Mouse (Mus musculus) myocyte (in vitro differentiated cells): ENCODE results near the gene Jph4. TPM values are rescaled to one million over a fixed set of nuclear protein-coding genes. Genes with fewer than 3 reads are reported as not detected.

Experiments used
- H3K27me3 ChIP-seq: one replicate; pipeline ENCODE4 v1.6.1; 2011; ENCODE audit not compliant: control insufficient read depth, insufficient read depth, insufficient read length
- H3K36me3 ChIP-seq: one replicate; pipeline ENCODE4 v1.6.1; 2011; ENCODE audit not compliant: control insufficient read depth, insufficient read depth
- H3K4me2 ChIP-seq: one replicate; pipeline ENCODE4 v1.6.1; 2011; ENCODE audit warnings: low read depth, control low read depth
- H3K4me3 ChIP-seq: one replicate; pipeline ENCODE4 v1.5.1; 2011; ENCODE audit warnings: mild to moderate bottlenecking, control low read depth, moderate library complexity
- H3K79me2 ChIP-seq: one replicate; pipeline ENCODE4 v1.6.1; 2011; ENCODE audit not compliant: control insufficient read depth, insufficient read depth
- H3ac ChIP-seq: one replicate; pipeline ENCODE4 v1.6.1; 2011; ENCODE audit not compliant: control insufficient read depth, insufficient read length
- CEBPB ChIP-seq: IDR thresholded peaks from 2 replicates; pipeline ENCODE4 v1.6.1; 2011; ENCODE audit warnings: mild to moderate bottlenecking, moderate library complexity; ENCODE audit not compliant: poor library complexity, insufficient read depth, severe bottlenecking
- E2F4 ChIP-seq: IDR thresholded peaks from one replicate; pipeline ENCODE4 v1.6.1; 2011; ENCODE audit warnings: mild to moderate bottlenecking, control low read depth, moderate library complexity; ENCODE audit not compliant: insufficient read depth
- MAX ChIP-seq: IDR thresholded peaks from one replicate; pipeline ENCODE4 v1.6.1; 2011; ENCODE audit warnings: low read depth, mild to moderate bottlenecking, control low read depth
- MYOD1 ChIP-seq, 3 experiments: IDR thresholded peaks; one replicate each; pipeline ENCODE4 v1.6.1; 2011; ENCODE audit warnings: control low read depth in 2 of 3, low read depth in 2 of 3, mild to moderate bottlenecking in 2 of 3, moderate library complexity in 1 of 3; ENCODE audit not compliant: insufficient read length in 2 of 3, control insufficient read depth in 1 of 3
- MYOG ChIP-seq, 3 experiments: IDR thresholded peaks; one replicate each; pipeline ENCODE4 v1.6.1; 2011; ENCODE audit warnings: control low read depth in 2 of 3, low read depth in 2 of 3, mild to moderate bottlenecking in 2 of 3; ENCODE audit not compliant: insufficient read length in 2 of 3, control insufficient read depth in 1 of 3, insufficient read depth in 1 of 3
- POLR2A ChIP-seq: IDR thresholded peaks from one replicate; pipeline ENCODE4 v1.6.1; 2011; ENCODE audit warnings: low read depth, mild to moderate bottlenecking, control low read depth, moderate library complexity; ENCODE audit not compliant: insufficient read length
- POLR2AphosphoS2 ChIP-seq: IDR thresholded peaks from one replicate; pipeline ENCODE4 v1.6.1; 2011; ENCODE audit warnings: low read depth, control low read depth; ENCODE audit not compliant: insufficient read length
- REST ChIP-seq: IDR thresholded peaks from one replicate; pipeline ENCODE4 v1.6.1; 2011; ENCODE audit warnings: mild to moderate bottlenecking, control low read depth, moderate library complexity; ENCODE audit not compliant: insufficient read depth, insufficient read length
- SRF ChIP-seq: IDR thresholded peaks from one replicate; pipeline ENCODE4 v1.6.1; 2011; ENCODE audit warnings: low read depth; ENCODE audit not compliant: control insufficient read depth, insufficient read length
- TCF12 ChIP-seq: IDR thresholded peaks from one replicate; pipeline ENCODE4 v1.6.1; 2011; ENCODE audit warnings: mild to moderate bottlenecking, control low read depth; ENCODE audit not compliant: poor library complexity, insufficient read depth, severe bottlenecking
- TCF3 ChIP-seq: IDR thresholded peaks from one replicate; pipeline ENCODE4 v1.6.1; 2011; ENCODE audit warnings: low read depth, control low read depth; ENCODE audit not compliant: insufficient read length
- USF1 ChIP-seq: IDR thresholded peaks from one replicate; pipeline ENCODE4 v1.6.1; 2011; ENCODE audit warnings: low read depth, mild to moderate bottlenecking, control low read depth, moderate library complexity
- polyA plus RNA-seq: library from polyadenylated mRNA; unstranded; fragments of >200 nt; fragmentation: generic; extraction: Trizol; gene quantifications from one replicate; pipeline ENCODE4 v1.2.1, GENCODE M21; 2012; ENCODE audit warnings: missing spikeins

Jph4 gene
- polyA plus RNA-seq, 1 experiment, result not detected

DNA sequence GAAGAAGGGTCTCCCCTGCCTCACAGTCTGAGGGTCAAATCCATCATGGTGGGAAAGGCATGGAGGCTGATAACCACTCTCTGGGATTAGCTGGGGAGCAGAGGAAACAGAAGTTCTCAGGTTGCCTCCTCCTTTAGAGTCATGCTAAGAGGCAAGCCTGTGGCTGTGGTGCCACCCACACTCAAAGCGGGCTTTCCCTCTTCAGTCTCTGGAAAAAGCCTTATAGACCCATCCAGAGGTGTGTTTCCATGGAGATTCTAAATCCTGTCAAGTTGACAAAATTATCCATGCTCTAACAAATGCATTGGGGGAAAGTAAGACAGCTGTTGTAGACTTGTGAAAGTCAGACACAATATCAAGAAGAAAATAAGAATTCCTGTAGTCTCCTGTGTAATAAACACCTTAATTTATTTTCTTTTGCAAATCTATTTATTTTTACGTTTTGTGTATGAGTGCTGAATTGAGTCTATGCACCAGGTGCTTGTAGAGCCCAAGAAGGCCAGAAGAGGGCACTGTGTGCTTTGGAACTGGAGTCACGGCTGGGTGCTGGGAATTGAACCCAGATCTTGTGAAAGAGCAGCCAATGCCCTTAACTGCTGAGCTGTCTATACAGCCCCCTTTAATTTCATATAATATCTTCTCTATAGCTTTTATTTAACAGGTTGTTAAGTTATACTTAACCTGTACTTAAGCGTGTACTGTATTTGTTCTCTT is 2.8 kb upstream of the Jph4 start:
- no peaks in the 10 kb centered on the region for H3K79me2 ChIP-seq
- H3K36me3 ChIP-seq, result no peaks in the 10 kb centered on the region
- TF ChIP-seq E2F4, result no peak
- no peak for TF ChIP-seq MAX
- no peak for TF ChIP-seq SRF
- no peak for TF ChIP-seq MYOG (IDR thresholded peaks at IDR 0.05; ENCODE audit: control insufficient read depth in 1 of 3, insufficient read depth in 1 of 3, insufficient read length in 2 of 3, low read depth in 2 of 3)
- TF ChIP-seq TCF3, result no peak
- TF ChIP-seq POLR2A, result no peak
- TF ChIP-seq REST, result no peak
- TF ChIP-seq TCF12, result no peak
- TF ChIP-seq CEBPB, result no peak
- TF ChIP-seq POLR2AphosphoS2, result no peak
- TF ChIP-seq MYOD1 (IDR thresholded peaks at IDR 0.05; ENCODE audit: control insufficient read depth in 1 of 3, insufficient read length in 2 of 3, low read depth in 2 of 3), result no peak
- no peak for TF ChIP-seq USF1
- peaks cover 29% of the 10 kb centered on the region for H3K27me3 ChIP-seq
- no peak overlapping the region for H3ac ChIP-seq
- H3K4me3 ChIP-seq, result no peak overlapping the region
- no peak overlapping the region for H3K4me2 ChIP-seq

DNA sequence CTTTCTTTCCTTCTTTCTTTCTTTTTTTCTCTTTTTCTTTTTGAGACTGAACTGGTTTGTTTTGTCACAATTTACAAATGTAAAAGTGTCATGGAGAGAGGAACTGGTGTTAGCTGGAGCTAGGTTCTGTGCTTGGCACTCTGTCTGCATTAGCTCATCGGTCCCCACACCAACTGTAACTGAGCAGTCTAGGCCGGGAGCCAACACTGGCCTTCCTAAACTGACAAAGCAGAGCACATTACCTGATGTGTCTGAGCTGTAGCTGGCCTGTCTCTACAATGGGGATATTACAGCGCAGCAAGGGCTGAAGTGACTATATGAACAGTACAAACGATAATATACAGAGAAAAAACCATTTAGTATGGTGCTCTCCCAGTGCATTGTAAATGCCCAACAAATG is 2.1 kb upstream of the Jph4 start:
- no peaks in the 10 kb centered on the region for H3K79me2 ChIP-seq
- H3K27me3 ChIP-seq, result peaks cover 37% of the 10 kb centered on the region
- no peak overlapping the region for H3K4me3 ChIP-seq
- no peak overlapping the region for H3ac ChIP-seq
- no peaks in the 10 kb centered on the region for H3K36me3 ChIP-seq
- H3K4me2 ChIP-seq, result no peak overlapping the region
- no peak for TF ChIP-seq MAX
- TF ChIP-seq POLR2A, result no peak

DNA sequence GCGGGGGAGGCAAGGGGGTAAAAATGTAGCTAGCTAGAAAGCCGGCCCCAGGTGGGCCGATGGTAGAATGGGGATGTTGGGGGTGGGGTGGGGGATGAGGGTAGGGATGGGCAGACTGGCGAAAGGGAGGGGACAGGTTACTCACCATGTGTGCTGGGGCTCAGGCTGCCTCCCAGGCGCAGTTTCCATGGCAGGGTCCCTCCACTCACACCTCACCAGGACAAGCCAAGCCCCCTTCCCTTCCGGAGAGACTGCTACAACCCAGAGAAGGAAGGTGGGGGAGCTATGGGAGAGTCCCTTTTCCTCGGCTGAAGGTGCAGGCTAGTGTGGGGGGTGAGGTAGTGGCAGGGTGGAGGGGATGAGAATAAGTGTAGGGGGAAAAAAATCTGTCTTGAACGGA is 889 bp downstream of the Jph4 start:
- H3ac ChIP-seq, result no peak overlapping the region
- TF ChIP-seq TCF3 (no peak), E2F4 (no peak), POLR2A (no peak), USF1 (no peak), POLR2AphosphoS2 (no peak), SRF (no peak), CEBPB (no peak), REST (no peak), MAX (no peak), TCF12 (no peak), MYOG (IDR thresholded peaks at IDR 0.05; ENCODE audit: control insufficient read depth in 1 of 3, insufficient read depth in 1 of 3, insufficient read length in 2 of 3, low read depth in 2 of 3) (no peak)
- H3K27me3 ChIP-seq, result peaks cover 55% of the 10 kb centered on the region

DNA sequence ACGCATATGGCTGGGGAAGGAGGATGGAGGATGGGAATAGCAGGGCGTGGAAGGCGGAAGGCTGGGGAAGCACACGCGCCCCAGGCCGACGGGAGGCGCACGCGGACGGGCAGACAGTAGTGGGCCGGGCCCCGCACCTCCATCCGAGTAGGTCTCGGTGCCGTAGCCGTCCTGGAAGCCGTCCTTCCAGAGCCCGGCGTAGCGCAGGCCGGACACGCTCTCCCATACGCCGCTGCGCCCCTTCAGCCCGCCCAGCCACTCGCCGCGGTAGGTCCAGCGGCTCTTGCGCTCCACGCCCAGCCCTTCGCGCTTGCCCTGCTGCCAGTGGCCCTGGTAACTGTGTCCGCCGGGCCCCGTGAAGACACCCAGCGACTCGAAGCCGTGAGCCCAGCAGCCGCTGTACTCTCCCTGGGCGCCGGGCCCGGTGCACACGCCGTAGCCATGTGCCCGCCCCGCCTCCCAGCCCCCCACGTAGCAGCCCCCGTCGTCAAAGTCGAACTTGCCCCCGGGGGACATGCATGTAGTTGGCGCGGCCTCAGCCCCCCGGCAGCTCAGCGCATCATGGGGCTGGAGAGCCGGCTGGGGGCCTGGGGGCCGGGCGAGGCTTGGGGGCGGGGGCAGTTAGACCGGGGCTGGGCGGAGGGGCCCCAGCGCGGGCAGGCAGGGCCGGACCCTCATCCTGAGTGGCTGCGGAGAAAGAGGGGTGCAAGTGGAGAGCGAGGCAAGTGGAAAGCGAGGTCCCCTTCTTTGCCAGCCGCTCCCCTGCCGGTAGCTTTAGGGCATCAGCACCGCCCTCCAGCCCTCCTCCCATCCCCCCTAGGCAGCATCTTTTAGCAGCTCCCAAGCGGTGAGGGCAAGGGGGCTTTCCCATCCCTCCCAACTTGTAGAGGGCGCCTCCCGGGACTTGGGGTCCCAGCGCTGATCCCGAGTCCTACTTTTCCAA is 1.7 kb downstream of the Jph4 start:
- TF ChIP-seq SRF (no peak), REST (no peak)
- Histone ChIP-seq H3K36me3 (no peaks in the 10 kb centered on the region), H3K27me3 (peaks cover 62% of the 10 kb centered on the region)

More for the DNA sequence above, 889 bp downstream of the Jph4 start:
- H3K36me3 ChIP-seq, result no peaks in the 10 kb centered on the region
- no peak overlapping the region for H3K4me3 ChIP-seq
- no peaks in the 10 kb centered on the region for H3K79me2 ChIP-seq
- H3K4me2 ChIP-seq, result no peak overlapping the region

DNA sequence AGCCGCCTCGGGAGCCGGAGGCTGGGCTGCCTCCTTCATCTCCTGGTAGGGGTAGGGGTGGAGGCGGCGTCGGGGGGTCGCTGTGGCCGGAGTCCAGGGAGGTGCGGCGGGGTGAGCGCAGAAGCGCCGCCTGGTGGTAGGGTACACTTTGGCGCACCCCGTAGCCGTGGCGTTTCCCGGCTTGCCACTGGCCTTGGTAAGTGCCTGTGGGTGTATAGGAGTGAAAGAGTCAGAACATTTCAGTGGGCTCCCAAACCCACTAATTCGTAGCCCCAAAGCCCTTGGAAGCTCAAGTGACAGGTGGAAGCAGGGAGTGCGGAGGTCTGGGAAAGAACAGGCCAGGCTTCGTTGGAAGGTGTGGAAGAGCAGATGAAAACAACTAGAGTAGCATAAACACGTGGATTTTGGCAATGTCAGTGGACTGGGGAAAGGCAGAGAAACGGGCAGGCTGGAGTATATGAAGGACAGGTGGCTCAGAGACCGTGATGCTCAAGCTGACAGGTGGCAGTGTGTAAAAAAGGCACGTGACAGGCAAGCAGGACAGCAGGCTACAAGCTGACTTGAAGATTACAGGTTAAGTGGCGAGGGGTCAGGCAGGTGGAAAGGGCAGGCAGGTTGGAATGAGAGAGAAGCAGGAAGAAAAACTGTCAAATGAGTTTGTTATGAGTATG is 2.6 kb downstream of the Jph4 start:
- no peak overlapping the region for H3K4me3 ChIP-seq
- no peaks in the 10 kb centered on the region for H3K36me3 ChIP-seq
- no peaks in the 10 kb centered on the region for H3K79me2 ChIP-seq
- H3K4me2 ChIP-seq, result peak overlapping the region; percentile 2
- H3K27me3 ChIP-seq, result peaks cover 69% of the 10 kb centered on the region
- TF ChIP-seq SRF (no peak), MYOG (IDR thresholded peaks at IDR 0.05; ENCODE audit: control insufficient read depth in 1 of 3, insufficient read depth in 1 of 3, insufficient read length in 2 of 3, low read depth in 2 of 3) (no peak), POLR2A (no peak), REST (no peak), POLR2AphosphoS2 (no peak), MAX (no peak), USF1 (no peak), CEBPB (no peak), E2F4 (no peak), MYOD1 (IDR thresholded peaks at IDR 0.05; ENCODE audit: control insufficient read depth in 1 of 3, insufficient read length in 2 of 3, low read depth in 2 of 3) (no peak), TCF3 (no peak), TCF12 (no peak)
- H3ac ChIP-seq, result peak overlapping the region; percentile 7

More for the DNA sequence above, 1.7 kb downstream of the Jph4 start:
- Histone ChIP-seq H3K4me2 (peak overlapping the region; percentile 2), H3ac (peak overlapping the region; percentile 7), H3K4me3 (no peak overlapping the region), H3K79me2 (no peaks in the 10 kb centered on the region)
